Mouse (Mus musculus): ENCODE data around the gene Prl2a1. TPM values are rescaled to one million over a fixed set of nuclear protein-coding genes. Genes with fewer than 3 reads are reported as not detected.
"Not testable (repeated sequence)": the region's sequence is repeated elsewhere in the genome, so short reads cannot be mapped to it uniquely, and the experiment has no call there.

Gene Prl2a1
- not detected in 2 replicates for polyA plus RNA-seq (2016; fragmentation: Nextera tagmentation; extraction: Ambion mirVana)

DNA sequence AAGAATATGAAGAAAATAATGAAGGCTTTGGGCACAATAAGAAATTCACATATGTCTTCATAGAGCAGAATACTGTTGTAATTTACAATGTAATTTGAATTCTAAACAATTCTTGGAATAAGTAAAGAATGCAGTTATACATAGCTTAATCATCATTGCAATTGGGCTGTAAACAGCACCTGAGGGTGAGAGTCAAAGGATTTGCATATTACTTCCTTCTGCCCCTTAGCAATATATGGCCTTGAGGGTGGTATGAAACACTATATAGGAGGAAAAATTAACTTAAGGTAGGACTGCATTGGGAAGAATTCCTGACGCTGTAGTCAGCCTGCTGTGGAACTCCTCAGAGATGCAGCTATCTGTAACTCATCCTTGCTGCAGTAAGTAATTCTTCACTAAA lies at the start of gene Prl2a1:
Prl2a1 (plus strand) TSS at position 301 of the 400 bp plus-strand sequence.
- 87% methylated on average over 1 of the region's 1 CpGs for WGBS
- no peaks in the 10 kb centered on the region for H3K27me3 ChIP-seq (replicated peaks)
- no peak within 1 kb of the TSS for H3K27ac ChIP-seq
- H3K9ac ChIP-seq = no peak within 1 kb of the TSS
- no peak for ATAC-seq (ENCODE audit: low FRiP score, low read depth)
- no peaks in the 10 kb centered on the region for H3K9me3 ChIP-seq
- no peaks in the 10 kb centered on the region for H3K36me3 ChIP-seq
- H3K4me1 ChIP-seq = no peaks in the 10 kb centered on the region
- no peak within 1 kb of the TSS for H3K4me2 ChIP-seq (replicated peaks)
- H3K4me3 ChIP-seq = no peak within 1 kb of the TSS

DNA sequence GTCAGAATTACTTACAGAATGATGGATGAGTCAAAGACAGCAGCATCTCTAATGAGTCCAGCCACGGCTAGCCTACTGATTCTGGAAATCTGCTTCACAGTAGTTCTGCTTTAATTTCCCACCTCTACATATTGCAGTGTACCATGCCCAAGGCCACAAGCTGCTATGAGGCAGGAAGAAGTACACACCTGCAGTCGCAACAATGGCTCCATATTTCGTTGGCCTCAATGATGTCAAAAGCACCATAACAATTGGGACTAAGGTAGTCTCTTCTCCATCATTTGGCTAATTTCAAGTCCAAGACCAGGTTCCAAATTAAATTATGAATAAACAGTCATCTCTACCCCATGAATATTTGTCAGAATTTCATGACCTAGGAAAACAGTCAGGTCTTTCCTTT lies 20.8 kb upstream of the Prl2a1 start, which contains the start of gene Prl7c1:
Prl7c1 (minus strand) TSS at position 101 of the 400 bp plus-strand sequence.
- WGBS = 81% methylated on average over 3 of the region's 3 CpGs
- H3K36me3 ChIP-seq; H3K27ac ChIP-seq; H3K9ac ChIP-seq; H3K4me3 ChIP-seq; H3K27me3 ChIP-seq (replicated peaks); H3K9me3 ChIP-seq; ATAC-seq (ENCODE audit: low FRiP score, low read depth); H3K4me1 ChIP-seq; H3K4me2 ChIP-seq (replicated peaks): not testable (repeated sequence)

DNA sequence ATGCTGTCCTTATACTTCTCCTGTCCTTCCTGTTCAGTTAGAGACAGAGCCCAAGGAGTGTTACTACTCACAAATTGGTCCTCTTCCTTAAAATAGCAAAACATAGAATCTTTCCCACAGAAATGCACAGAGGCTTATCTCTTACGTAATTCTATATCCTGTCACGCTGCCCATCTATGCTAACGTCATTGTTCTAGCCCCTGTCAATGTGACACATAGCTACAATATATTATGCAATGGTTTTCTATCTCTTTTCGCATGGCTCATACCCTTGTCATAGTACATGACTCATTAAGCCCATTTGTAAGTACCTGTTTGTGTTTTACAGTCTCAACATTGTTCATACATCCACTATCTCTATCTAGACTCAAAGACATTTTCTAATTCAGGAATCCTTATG lies 2.2 kb upstream of the Prl2a1 start:
- Histone ChIP-seq H3K9ac (no peak overlapping the region), H3K9me3 (no peaks in the 10 kb centered on the region), H3K4me3 (no peak overlapping the region), H3K36me3 (no peaks in the 10 kb centered on the region), H3K4me1 (no peaks in the 10 kb centered on the region), H3K27ac (no peak overlapping the region), H3K27me3 (replicated peaks) (no peaks in the 10 kb centered on the region), H3K4me2 (replicated peaks) (no peak overlapping the region)
- ATAC-seq (ENCODE audit: low FRiP score, low read depth) = no peak
- WGBS = 90% methylated on average over 4 of the region's 4 CpGs

DNA sequence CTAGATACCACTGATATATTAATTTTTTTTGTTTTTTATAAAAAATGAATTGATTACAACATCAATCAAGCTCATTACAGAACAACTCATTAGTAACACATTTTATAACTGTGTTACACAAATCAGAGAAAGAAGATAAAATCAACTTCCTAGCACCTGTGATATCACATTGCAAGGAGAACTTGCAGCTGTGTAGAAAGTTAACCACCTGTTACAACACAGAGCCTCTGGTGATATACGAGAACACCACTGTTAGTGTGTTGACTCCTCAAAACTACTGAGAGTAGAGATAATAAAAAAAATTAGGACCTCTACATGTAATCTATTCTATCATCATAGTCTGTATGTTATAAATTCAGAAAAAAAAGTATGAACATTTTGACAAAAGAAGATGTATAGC lies 1.3 kb downstream of the Prl2a1 start:
- H3K9ac ChIP-seq = no peak overlapping the region
- no peaks in the 10 kb centered on the region for H3K36me3 ChIP-seq
- no peak for ATAC-seq (ENCODE audit: low FRiP score, low read depth)
- no peak overlapping the region for H3K4me3 ChIP-seq
- H3K4me2 ChIP-seq (replicated peaks) = no peak overlapping the region
- no peaks in the 10 kb centered on the region for H3K27me3 ChIP-seq (replicated peaks)
- H3K27ac ChIP-seq = no peak overlapping the region
- H3K4me1 ChIP-seq = no peaks in the 10 kb centered on the region
- 91% methylated on average over 1 of the region's 1 CpGs for WGBS
- H3K9me3 ChIP-seq = no peaks in the 10 kb centered on the region

DNA sequence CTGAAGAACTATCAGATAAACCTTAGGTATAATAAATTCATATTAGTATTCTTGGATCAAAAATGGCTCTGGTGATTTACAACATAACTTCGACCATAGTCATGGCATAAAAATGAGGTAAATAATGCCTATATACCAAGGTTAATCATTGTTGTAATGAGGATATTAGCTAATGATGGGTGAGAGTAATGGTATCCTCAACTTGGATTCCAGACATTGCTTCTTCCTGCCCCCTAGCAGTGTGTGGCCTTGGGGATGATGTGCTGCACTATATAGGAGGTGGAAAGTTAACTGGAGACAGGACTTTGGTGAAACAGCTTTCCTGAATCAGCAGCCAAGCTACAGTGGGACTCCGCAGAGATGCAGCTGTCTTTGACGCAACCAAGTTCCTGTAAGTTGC lies 47.6 kb downstream of the Prl2a1 start, which contains the start of gene Prl2c1:
Prl2c1 (plus strand) TSS at position 301 of the 400 bp plus-strand sequence.
- no peaks in the 10 kb centered on the region for H3K36me3 ChIP-seq
- no peak for ATAC-seq (ENCODE audit: low FRiP score, low read depth)

More for the DNA sequence above, 47.6 kb downstream of the Prl2a1 start, which contains the start of gene Prl2c1:
- no peak within 1 kb of the TSS for H3K27ac ChIP-seq
- H3K4me2 ChIP-seq (replicated peaks) = no peak within 1 kb of the TSS
- no peaks in the 10 kb centered on the region for H3K27me3 ChIP-seq (replicated peaks)
- no peaks in the 10 kb centered on the region for H3K9me3 ChIP-seq
- no peak within 1 kb of the TSS for H3K9ac ChIP-seq
- 90% methylated on average over 3 of the region's 3 CpGs for WGBS
- no peaks in the 10 kb centered on the region for H3K4me1 ChIP-seq
- no peak within 1 kb of the TSS for H3K4me3 ChIP-seq

Other genes starting within 250 kb of the Prl2a1 start
- gene Prl8a9, start 237.0 kb upstream of the Prl2a1 start, polyA plus RNA-seq (2016; fragmentation: Nextera tagmentation; extraction: Ambion mirVana) = not detected in 2 replicates
- gene Prl8a1, start 219.5 kb upstream of the Prl2a1 start, polyA plus RNA-seq (2016; fragmentation: Nextera tagmentation; extraction: Ambion mirVana) = not detected in 2 replicates
- gene Prl7b1, start 191.1 kb upstream of the Prl2a1 start, polyA plus RNA-seq (2016; fragmentation: Nextera tagmentation; extraction: Ambion mirVana) = not detected in 2 replicates
- not detected in 2 replicates for gene Prl7a1, start 159.2 kb upstream of the Prl2a1 start, polyA plus RNA-seq (2016; fragmentation: Nextera tagmentation; extraction: Ambion mirVana)
- not detected in 2 replicates for gene Prl7a2, start 133.6 kb upstream of the Prl2a1 start, polyA plus RNA-seq (2016; fragmentation: Nextera tagmentation; extraction: Ambion mirVana)
- gene Prl7d1, start 84.9 kb upstream of the Prl2a1 start, polyA plus RNA-seq (2016; fragmentation: Nextera tagmentation; extraction: Ambion mirVana) = not detected in 2 replicates
- not detected in 2 replicates for gene Prl7c1, start 20.9 kb upstream of the Prl2a1 start, polyA plus RNA-seq (2016; fragmentation: Nextera tagmentation; extraction: Ambion mirVana)
- not detected in 2 replicates for gene Prl2c1, start 47.7 kb downstream of the Prl2a1 start, polyA plus RNA-seq (2016; fragmentation: Nextera tagmentation; extraction: Ambion mirVana)
- not detected in 2 replicates for gene Prl4a1, start 214.6 kb downstream of the Prl2a1 start, polyA plus RNA-seq (2016; fragmentation: Nextera tagmentation; extraction: Ambion mirVana)